Mouse (Mus musculus) hindbrain, postnatal 0 days (tissue): ENCODE measurements around the gene Etfrf1. TPM values are rescaled to one million over a fixed set of nuclear protein-coding genes. Genes with fewer than 3 reads are reported as not detected.
A peak's percentile ranks its signal among the peaks of the same experiment; 100 is the strongest.

ENCODE experiments used
- ATAC-seq: fragments of 200-750 bp; cut with Nextera tagmentation; 2 replicates; pipeline ENCODE4 v1.8.0; 2017; ENCODE audit warnings: mild to moderate bottlenecking, moderate TSS enrichment, moderate library complexity
- DNase-seq: peaks from one replicate; pipeline ENCODE4 v3.0.0-alpha.2; 2015; ENCODE audit warnings: low spot score
- H3K27ac ChIP-seq: fragments of 300-500 bp; sonication (generic); 2 replicates; pipeline ENCODE4 v1.5.1; 2014; ENCODE audit warnings: mild to moderate bottlenecking
- H3K27me3 ChIP-seq: fragments of 300-500 bp; sonication (generic); 2 replicates; pipeline ENCODE4 v1.6.1; 2014; ENCODE audit warnings: low read length, mixed read lengths; ENCODE audit not compliant: insufficient read depth
- H3K36me3 ChIP-seq: fragments of 300-500 bp; sonication (generic); 2 replicates; pipeline ENCODE4 v1.6.1; 2014; ENCODE audit warnings: low read length, mixed read lengths; ENCODE audit not compliant: insufficient read depth
- H3K4me1 ChIP-seq: fragments of 300-500 bp; sonication (generic); 2 replicates; pipeline ENCODE4 v1.6.1; 2014; ENCODE audit warnings: antibody characterized with exemption, low read length, mixed read lengths; ENCODE audit not compliant: insufficient read depth
- H3K4me2 ChIP-seq: fragments of 300-500 bp; sonication (generic); 2 replicates; pipeline ENCODE4 v1.6.1; 2014; ENCODE audit warnings: low read depth, mild to moderate bottlenecking, low read length, moderate library complexity, mixed read lengths
- H3K4me3 ChIP-seq: fragments of 300-500 bp; sonication (generic); 2 replicates; pipeline ENCODE4 v1.5.1; 2014; ENCODE audit warnings: low read length
- H3K9ac ChIP-seq: fragments of 300-500 bp; sonication (generic); replicated peaks from 2 replicates; pipeline ENCODE4 v1.6.1; 2014; ENCODE audit warnings: mild to moderate bottlenecking, low read length, moderate library complexity, mixed read lengths
- H3K9me3 ChIP-seq: fragments of 300-500 bp; sonication (generic); 2 replicates; pipeline ENCODE4 v1.6.1; 2016; ENCODE audit warnings: low read length, mixed read lengths
- CTCF ChIP-seq: IDR thresholded peaks from 2 replicates; pipeline ENCODE4 v1.5.1; 2016; ENCODE audit warnings: antibody characterized with exemption, control low read depth, low read depth
- WGBS: fragments of 180-500 bp; shearing (Covaris S2); extraction: QIAGEN DNeasy Blood & Tissue Kit; methylation state at CpG from one replicate; pipeline ENCODE4 v1.1.7; 2014; 5-methylcytosine and 5-hydroxymethylcytosine counted together
- polyA plus RNA-seq: library from polyadenylated mRNA; unstranded; fragments of >200 nt; fragmentation: Nextera tagmentation; extraction: Ambion mirVana; gene quantifications from 2 replicates; pipeline ENCODE4 v1.2.1, GENCODE M21; 2015
- total RNA-seq: library from RNA; depleted of rRNA; stranded (reverse); fragments of >200 nt; gene quantifications from 2 replicates; pipeline ENCODE4 v1.2.3, GENCODE M21; 2014

The Etfrf1 gene
- total and polyA plus RNA-seq, 2 experiments from 2014 or later = 10.9 to 33.5 TPM

GRCm38 (mm10) chr6:145202432-145203125 is 8.4 kb upstream of the Etfrf1 start:
- no peak overlapping the region for H3K27ac ChIP-seq
- H3K27me3 ChIP-seq = no peaks in the 10 kb centered on the region
- no peak for TF ChIP-seq CTCF
- H3K9ac ChIP-seq = no peak overlapping the region
- H3K9me3 ChIP-seq = no peaks in the 10 kb centered on the region
- no peak overlapping the region for H3K4me2 ChIP-seq
- no peak for ATAC-seq
- no peaks in the 10 kb centered on the region for H3K36me3 ChIP-seq
- 77% methylated on average over 13 of the region's 13 CpGs for WGBS
- H3K4me1 ChIP-seq = no peaks in the 10 kb centered on the region
- no peak overlapping the region for H3K4me3 ChIP-seq
- no peak for DNase-seq

- no peak for DNase-seq
- ATAC-seq = no peak
- H3K4me1 ChIP-seq = no peaks in the 10 kb centered on the region
- H3K36me3 ChIP-seq = no peaks in the 10 kb centered on the region
- no peak overlapping the region for H3K4me2 ChIP-seq
- TF ChIP-seq CTCF = no peak
- no peak overlapping the region for H3K9ac ChIP-seq
- no peak overlapping the region for H3K4me3 ChIP-seq
- H3K27me3 ChIP-seq = no peaks in the 10 kb centered on the region
- no peak overlapping the region for H3K27ac ChIP-seq
- no peaks in the 10 kb centered on the region for H3K9me3 ChIP-seq
- 93% methylated on average over 6 of the region's 6 CpGs for WGBS
Measured at GRCm38 (mm10) chr6:145204440-145204839, 6.5 kb upstream of the Etfrf1 start.

GRCm38 (mm10) chr6:145205142-145205541 is 5.8 kb upstream of the Etfrf1 start:
- no peaks in the 10 kb centered on the region for H3K9me3 ChIP-seq
- H3K4me3 ChIP-seq = no peak overlapping the region
- no peak overlapping the region for H3K9ac ChIP-seq
- H3K27me3 ChIP-seq = no peaks in the 10 kb centered on the region
- no peak overlapping the region for H3K27ac ChIP-seq
- H3K4me2 ChIP-seq = no peak overlapping the region
- no peak for TF ChIP-seq CTCF
- DNase-seq = no peak
- ATAC-seq = no peak
- 78% methylated on average over 10 of the region's 10 CpGs for WGBS
- no peaks in the 10 kb centered on the region for H3K4me1 ChIP-seq
- no peaks in the 10 kb centered on the region for H3K36me3 ChIP-seq

- Histone ChIP-seq H3K4me1 (peaks cover 11% of the 10 kb centered on the region; the same call in 1 of the 2 replicates), H3K9me3 (no peaks in the 10 kb centered on the region), H3K27me3 (no peaks in the 10 kb centered on the region), H3K36me3 (no peaks in the 10 kb centered on the region), H3K27ac (peak overlapping the region; percentile 49; the same call in 1 of the 2 replicates), H3K4me2 (peak overlapping the region; percentile 72), H3K4me3 (peak overlapping the region; percentile 47), H3K9ac (0 out of 2 replicates have a peak overlapping the region, but pooled peaks have one; percentile 22)
- no peak for TF ChIP-seq CTCF
- DNase-seq = no peak
- ATAC-seq = no peak
- WGBS = 20% methylated on average over 8 of the region's 8 CpGs
Measured at GRCm38 (mm10) chr6:145210056-145210680, 766 bp upstream of the Etfrf1 start.

- H3K27me3 ChIP-seq = no peaks in the 10 kb centered on the region
- H3K9ac ChIP-seq = peak overlapping the region; percentile 88
- peaks cover 11% of the 10 kb centered on the region; the same call in 1 of the 2 replicates for H3K4me1 ChIP-seq
- H3K4me3 ChIP-seq = peak overlapping the region; percentile 77
- peak overlapping the region; percentile 99 for H3K27ac ChIP-seq
- no peaks in the 10 kb centered on the region; the same call in 1 of the 2 replicates for H3K36me3 ChIP-seq
- peak; percentile 44 for TF ChIP-seq CTCF
- DNase-seq = no peak
- WGBS = 3% methylated on average over 21 of the region's 21 CpGs
- ATAC-seq = peak; percentile 57
- peak overlapping the region; percentile 72 for H3K4me2 ChIP-seq
- no peaks in the 10 kb centered on the region for H3K9me3 ChIP-seq
Measured at GRCm38 (mm10) chr6:145211376-145212305, 707 bp downstream of the Etfrf1 start.

- ATAC-seq (no peak), DNase-seq (no peak)
- peaks cover 11% of the 10 kb centered on the region; the same call in 1 of the 2 replicates for H3K4me1 ChIP-seq
- no peak overlapping the region for H3K4me3 ChIP-seq
- WGBS = 87% methylated on average over 2 of the region's 2 CpGs
- no peaks in the 10 kb centered on the region for H3K27me3 ChIP-seq
- no peak overlapping the region for H3K27ac ChIP-seq
- no peak for TF ChIP-seq CTCF
- H3K36me3 ChIP-seq = peaks cover 8% of the 10 kb centered on the region; the same call in 1 of the 2 replicates
- H3K4me2 ChIP-seq = no peak overlapping the region
- H3K9ac ChIP-seq = no peak overlapping the region
- H3K9me3 ChIP-seq = no peaks in the 10 kb centered on the region
Measured at GRCm38 (mm10) chr6:145213916-145214315, 3.0 kb downstream of the Etfrf1 start.
